Mouse (Mus musculus) megakaryocyte, embryonic 14.5 days (primary cell): ENCODE measurements around the gene Vgf.

Experiments
- FLI1 ChIP-seq: IDR thresholded peaks from 2 replicates; pipeline ENCODE4 v1.6.1; 2012; ENCODE audit warnings: low read length, inconsistent platforms, mixed read lengths
- GATA1 ChIP-seq: IDR thresholded peaks from 3 replicates; pipeline ENCODE4 v1.6.1; 2012; ENCODE audit warnings: mixed read lengths, low read length, inconsistent platforms, borderline replicate concordance

- no peak for TF ChIP-seq GATA1
- TF ChIP-seq FLI1, result no peak
These were observed 39.5 kb upstream of the Vgf start, which contains the start of gene Plod3 for GRCm38 (mm10) chr5:136986695-136987137.
